Mouse (Mus musculus) forebrain, postnatal 0 days (tissue): ENCODE measurements around the gene Socs1. TPM values are rescaled to one million over a fixed set of nuclear protein-coding genes. Genes with fewer than 3 reads are reported as not detected.

Experiments
- ATAC-seq: fragments of 200-750 bp; cut with Nextera tagmentation; 2 replicates; pipeline ENCODE4 v1.8.0; 2017; ENCODE audit warnings: mild to moderate bottlenecking, moderate library complexity
- DNase-seq: peaks from one replicate; pipeline ENCODE4 v3.0.0-alpha.2; 2015
- H3K27ac ChIP-seq: fragments of 300-500 bp; sonication (generic); 2 replicates; pipeline ENCODE4 v1.5.1; 2014; ENCODE audit warnings: low read depth, mild to moderate bottlenecking, antibody characterized with exemption, low read length, moderate library complexity, mixed read lengths
- H3K27me3 ChIP-seq: fragments of 300-500 bp; sonication (generic); 2 replicates; pipeline ENCODE4 v1.6.1; 2014; ENCODE audit warnings: mild to moderate bottlenecking, low read length, mixed read lengths; ENCODE audit not compliant: insufficient read depth
- H3K36me3 ChIP-seq: fragments of 300-500 bp; sonication (generic); 2 replicates; pipeline ENCODE4 v1.6.1; 2014; ENCODE audit warnings: mild to moderate bottlenecking, moderate library complexity; ENCODE audit not compliant: insufficient read depth
- H3K4me1 ChIP-seq: fragments of 300-500 bp; sonication (generic); 2 replicates; pipeline ENCODE4 v1.6.1; 2014; ENCODE audit warnings: antibody characterized with exemption; ENCODE audit not compliant: insufficient read depth
- H3K4me2 ChIP-seq: fragments of 300-500 bp; sonication (generic); 2 replicates; pipeline ENCODE4 v1.6.1; 2014; ENCODE audit warnings: low read depth, mild to moderate bottlenecking, moderate library complexity
- H3K4me3 ChIP-seq: fragments of 300-500 bp; sonication (generic); 2 replicates; pipeline ENCODE4 v1.5.1; 2014; ENCODE audit warnings: low read depth, low read length, mixed read lengths
- H3K9ac ChIP-seq: fragments of 300-500 bp; sonication (generic); 2 replicates; pipeline ENCODE4 v1.6.1; 2014; ENCODE audit warnings: mild to moderate bottlenecking
- H3K9me3 ChIP-seq: fragments of 300-500 bp; sonication (generic); 2 replicates; pipeline ENCODE4 v1.6.1; 2016; ENCODE audit warnings: low read length
- CTCF ChIP-seq: sonication (generic); IDR thresholded peaks from 2 replicates; pipeline ENCODE4 v1.5.1; 2016; ENCODE audit warnings: antibody characterized with exemption, control low read depth, low read depth
- WGBS: fragments of 180-500 bp; shearing (Covaris S2); extraction: QIAGEN DNeasy Blood & Tissue Kit; methylation state at CpG from one replicate; pipeline ENCODE4 v1.1.7; 2014; 5-methylcytosine and 5-hydroxymethylcytosine counted together
- polyA plus RNA-seq: library from polyadenylated mRNA; unstranded; fragments of >200 nt; fragmentation: Nextera tagmentation; extraction: Ambion mirVana; gene quantifications from 2 replicates; pipeline ENCODE4 v1.2.1, GENCODE M21; 2015
- total RNA-seq: library from RNA; depleted of rRNA; stranded (reverse); fragments of >200 nt; gene quantifications from 2 replicates; pipeline ENCODE4 v1.2.3, GENCODE M21; 2014

Gene Socs1
- total and polyA plus RNA-seq, 2 experiments from 2014 or later = 2.6 to 4.0 TPM

DNA sequence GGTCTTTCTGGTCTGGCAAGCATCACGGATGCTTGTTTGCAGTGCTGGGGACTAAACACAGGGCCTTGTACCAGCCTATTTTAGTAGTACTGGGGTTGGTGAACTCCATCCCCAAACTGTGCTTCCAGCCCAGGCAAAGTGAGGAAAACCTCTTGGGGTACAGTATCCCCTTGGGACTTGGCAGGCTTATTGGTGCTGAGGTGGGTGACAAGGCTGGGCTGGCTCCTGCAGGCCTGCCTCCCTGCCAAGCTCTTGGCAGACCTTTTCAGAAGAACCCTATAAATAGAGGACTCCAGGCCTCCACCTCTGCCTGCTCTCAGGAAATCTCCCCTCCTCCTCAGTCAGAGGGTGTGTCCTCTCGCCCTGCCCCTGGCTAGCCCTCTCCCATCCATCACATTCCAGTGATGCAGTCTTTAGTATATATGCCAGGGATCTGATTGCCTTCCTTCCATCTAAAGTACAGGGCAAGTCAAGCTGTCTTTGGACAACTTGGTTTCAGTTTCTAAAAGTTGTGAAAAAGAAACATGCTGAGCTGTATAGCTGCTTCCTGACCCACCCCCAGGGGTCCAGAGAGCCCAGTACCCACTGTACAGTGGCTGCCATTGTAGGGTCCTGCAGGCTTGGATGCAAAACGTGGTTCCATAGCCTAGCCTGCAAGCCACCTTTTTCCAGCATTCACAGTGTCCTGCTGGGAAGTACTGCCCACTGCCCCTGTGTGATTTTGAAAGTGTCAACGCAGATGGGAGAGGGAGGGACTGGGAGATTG is 1.6 kb upstream of the Socs1 start:
- Histone ChIP-seq H3K4me1 (no peaks in the 10 kb centered on the region), H3K4me2 (no peak overlapping the region), H3K4me3 (no peak overlapping the region), H3K9ac (no peak overlapping the region), H3K9me3 (no peaks in the 10 kb centered on the region), H3K27me3 (peaks cover 5% of the 10 kb centered on the region; the same call in 1 of the 2 replicates), H3K27ac (no peak overlapping the region), H3K36me3 (no peaks in the 10 kb centered on the region)
- WGBS = 73% methylated on average over 4 of the region's 4 CpGs
- no peak for TF ChIP-seq CTCF
- ATAC-seq = no peak
- no peak for DNase-seq

DNA sequence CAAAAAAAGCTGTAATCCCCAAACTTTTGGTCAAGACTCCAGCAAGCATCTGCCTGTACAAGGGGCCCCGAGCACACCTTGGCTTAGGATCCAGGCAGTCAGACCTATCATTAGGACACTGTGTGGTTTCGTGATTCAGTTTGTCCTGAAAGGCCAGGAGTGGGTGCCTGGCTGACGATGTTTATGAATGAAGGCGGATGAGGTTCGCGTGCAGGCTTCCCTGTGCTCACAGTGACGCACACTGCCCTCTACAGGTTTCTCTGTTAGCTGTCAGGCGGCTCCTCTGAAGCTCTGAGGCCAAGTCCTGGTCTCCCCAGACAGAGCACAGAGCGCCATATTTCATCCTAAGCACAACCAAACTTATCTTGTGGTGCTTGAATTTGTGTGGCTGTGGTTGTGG is 952 bp upstream of the Socs1 start:
- H3K9ac ChIP-seq = peak overlapping the region; percentile 62
- WGBS = 0% methylated on average over 9 of the region's 9 CpGs
- peak overlapping the region; percentile 64 for H3K4me3 ChIP-seq
- H3K4me2 ChIP-seq = peak overlapping the region; percentile 99
- H3K36me3 ChIP-seq = no peaks in the 10 kb centered on the region
- TF ChIP-seq CTCF = peak; percentile 91
- peak; percentile 62 for ATAC-seq
- H3K9me3 ChIP-seq = no peaks in the 10 kb centered on the region
- peak; percentile 92 for DNase-seq
- H3K27ac ChIP-seq = peak overlapping the region; percentile 76
- peaks cover 5% of the 10 kb centered on the region; the same call in 1 of the 2 replicates for H3K27me3 ChIP-seq
- no peaks in the 10 kb centered on the region for H3K4me1 ChIP-seq

DNA sequence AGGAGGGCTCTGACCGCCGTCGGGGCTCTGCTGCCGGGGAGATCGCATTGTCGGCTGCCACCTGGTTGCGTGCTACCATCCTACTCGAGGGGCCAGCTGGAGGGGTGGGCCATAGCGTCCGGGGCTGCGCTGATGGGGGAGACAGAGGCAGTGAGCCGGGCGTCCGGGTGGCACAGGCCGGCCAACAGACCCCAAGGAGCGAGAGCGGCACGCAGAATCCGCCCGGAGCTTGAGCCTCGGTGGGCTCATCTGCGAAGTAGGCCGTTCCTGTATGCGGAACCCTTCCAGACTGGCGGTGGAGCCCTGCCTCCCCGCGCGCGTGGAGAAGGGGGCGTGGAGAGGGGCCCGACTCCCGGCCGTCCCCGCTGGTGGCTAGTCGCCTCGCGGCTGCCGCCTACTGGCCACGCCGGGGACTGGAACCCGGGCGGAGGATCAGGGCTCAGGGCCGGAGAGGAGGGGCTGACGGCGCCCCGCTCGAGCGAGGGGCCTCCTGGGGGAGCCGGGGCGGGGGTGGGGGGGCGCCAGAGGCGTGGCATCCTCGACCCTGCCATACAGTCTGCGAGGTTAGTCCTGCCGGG is 454 bp downstream of the Socs1 start:
- Histone ChIP-seq H3K27me3 (peaks cover 5% of the 10 kb centered on the region; the same call in 1 of the 2 replicates), H3K4me3 (peak overlapping the region; percentile 64), H3K4me1 (no peaks in the 10 kb centered on the region), H3K9ac (peak overlapping the region; percentile 62), H3K27ac (peak overlapping the region; percentile 76), H3K4me2 (peak overlapping the region; percentile 99), H3K36me3 (no peaks in the 10 kb centered on the region), H3K9me3 (no peaks in the 10 kb centered on the region)
- DNase-seq = peak; percentile 92
- TF ChIP-seq CTCF = peak; percentile 88
- WGBS = 2% methylated on average over 52 of the region's 55 CpGs
- ATAC-seq = peak; percentile 88

DNA sequence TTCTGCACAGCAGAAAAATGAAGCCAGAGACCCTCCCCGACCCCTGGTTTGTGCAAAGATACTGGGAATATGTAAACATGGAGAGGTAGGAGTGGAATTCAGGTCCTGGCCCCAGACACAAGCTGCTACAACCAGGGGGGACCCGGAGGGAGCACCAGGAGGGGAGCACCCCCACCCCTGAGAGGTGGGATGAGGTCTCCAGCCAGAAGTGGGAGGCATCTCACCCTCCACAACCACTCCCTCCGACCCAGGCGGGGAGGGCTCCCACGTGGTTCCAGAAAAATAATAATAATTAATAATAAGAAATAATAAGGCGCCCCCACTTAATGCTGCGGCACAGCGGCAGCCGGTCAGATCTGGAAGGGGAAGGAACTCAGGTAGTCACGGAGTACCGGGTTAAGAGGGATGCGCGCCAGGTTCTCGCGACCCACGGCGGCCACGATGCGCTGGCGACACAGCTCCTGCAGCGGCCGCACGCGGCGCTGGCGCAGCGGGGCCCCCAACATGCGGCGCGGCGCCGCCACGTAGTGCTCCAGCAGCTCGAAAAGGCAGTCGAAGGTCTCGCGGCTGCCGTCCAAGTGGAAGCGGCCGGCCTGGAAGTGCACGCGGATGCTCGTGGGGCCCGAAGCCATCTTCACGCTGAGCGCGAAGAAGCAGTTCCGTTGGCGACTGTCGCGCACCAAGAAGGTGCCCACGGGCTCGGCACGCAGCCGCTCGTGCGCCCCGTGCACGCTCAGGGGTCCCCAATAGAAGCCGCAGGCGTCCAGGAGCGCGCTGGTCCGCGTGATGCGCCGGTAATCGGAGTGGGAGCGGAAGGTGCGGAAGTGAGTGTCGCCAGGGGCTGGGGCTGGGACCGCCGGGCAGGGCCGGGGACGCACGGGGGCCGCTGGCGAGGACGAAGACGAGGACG is 1.2 kb downstream of the Socs1 start:
- 3% methylated on average over 81 of the region's 81 CpGs for WGBS
- Histone ChIP-seq H3K4me1 (no peaks in the 10 kb centered on the region), H3K4me2 (peak overlapping the region; percentile 99), H3K27ac (peak overlapping the region; percentile 76; the same call in 1 of the 2 replicates), H3K9ac (peak overlapping the region; percentile 62), H3K27me3 (peaks cover 5% of the 10 kb centered on the region; the same call in 1 of the 2 replicates), H3K36me3 (no peaks in the 10 kb centered on the region), H3K4me3 (peak overlapping the region; percentile 64), H3K9me3 (no peaks in the 10 kb centered on the region)
- peak; percentile 49 for TF ChIP-seq CTCF
- DNase-seq = peak; percentile 58
- peak; percentile 5 for ATAC-seq

DNA sequence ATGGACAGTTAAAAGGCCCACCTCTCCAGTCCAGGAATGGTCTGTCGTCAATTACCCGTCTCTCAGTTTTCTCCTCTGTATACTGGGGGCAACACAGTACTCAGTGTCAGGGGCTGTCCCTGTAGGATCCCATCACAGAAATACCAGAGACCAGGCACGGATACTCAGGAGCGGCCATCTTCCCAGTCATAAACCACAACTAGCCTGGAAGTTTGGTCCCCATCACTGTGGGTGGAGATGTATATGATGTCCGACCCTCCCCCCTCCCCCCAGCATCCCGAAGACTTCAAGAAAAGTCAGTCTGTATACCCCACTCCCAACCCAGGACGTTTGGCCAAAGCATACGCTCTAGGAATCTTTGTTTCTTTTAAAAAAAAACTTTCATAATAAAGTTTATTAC is 1.9 kb downstream of the Socs1 start:
- Histone ChIP-seq H3K4me3 (no peak overlapping the region; the same call in 1 of the 2 replicates), H3K27ac (no peak overlapping the region), H3K27me3 (peaks cover 5% of the 10 kb centered on the region; the same call in 1 of the 2 replicates), H3K4me1 (no peaks in the 10 kb centered on the region), H3K4me2 (peak overlapping the region; percentile 17; the same call in 1 of the 2 replicates), H3K36me3 (no peaks in the 10 kb centered on the region), H3K9ac (no peak overlapping the region), H3K9me3 (no peaks in the 10 kb centered on the region)
- ATAC-seq (no peak), DNase-seq (no peak)
- 74% methylated on average over 8 of the region's 8 CpGs for WGBS
- no peak for TF ChIP-seq CTCF

DNA sequence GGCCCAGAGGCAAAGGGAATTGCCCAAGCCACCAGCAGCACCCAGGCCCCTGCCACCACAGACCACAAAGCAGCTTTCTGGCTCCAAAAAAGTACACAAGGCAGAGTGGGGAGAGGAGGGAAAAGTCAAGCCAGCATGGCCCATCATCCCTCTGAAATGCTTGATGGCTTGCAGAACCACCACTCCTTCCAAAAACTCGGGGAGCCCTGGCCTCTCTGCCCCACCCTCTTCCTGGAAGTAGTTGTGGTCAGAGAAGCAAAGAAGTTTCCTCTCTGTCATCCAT is 2.2 kb downstream of the Socs1 start:
- Histone ChIP-seq H3K9me3 (no peaks in the 10 kb centered on the region), H3K4me2 (no peak overlapping the region; the same call in 1 of the 2 replicates), H3K4me1 (no peaks in the 10 kb centered on the region), H3K4me3 (no peak overlapping the region), H3K9ac (no peak overlapping the region), H3K27me3 (peaks cover 5% of the 10 kb centered on the region; the same call in 1 of the 2 replicates), H3K36me3 (no peaks in the 10 kb centered on the region), H3K27ac (no peak overlapping the region)
- no peak for TF ChIP-seq CTCF
- DNase-seq = no peak
- no peak for ATAC-seq
- WGBS = 62% methylated on average over 1 of the region's 1 CpGs
